Mouse (Mus musculus) MEL (cell line): Measurements from ENCODE around the gene Ust.

Experiments
- EP300 ChIP-seq, 2 experiments: IDR thresholded peaks; 2 replicates each; pipeline ENCODE4 v1.6.1; 2011; ENCODE audit warnings: improper control_type of control experiment in 2 of 2, low read length in 2 of 2, low read depth in 1 of 2, mild to moderate bottlenecking in 1 of 2
- ETS1 ChIP-seq: IDR thresholded peaks from 2 replicates; pipeline ENCODE4 v1.6.1; 2012; ENCODE audit warnings: low read depth, mild to moderate bottlenecking, inconsistent platforms, low read length, improper control_type of control experiment, moderate library complexity
- GABPA ChIP-seq: IDR thresholded peaks from 2 replicates; pipeline ENCODE4 v1.6.1; 2012; ENCODE audit warnings: low read depth, mild to moderate bottlenecking, inconsistent platforms, low read length, improper control_type of control experiment, moderate library complexity
- POLR2A ChIP-seq, 2 experiments: IDR thresholded peaks; 2 replicates each; pipeline ENCODE4 v1.6.1; 2011 to 2012; ENCODE audit warnings: low read length in 2 of 2, mild to moderate bottlenecking in 2 of 2, control low read depth in 1 of 2, improper control_type of control experiment in 1 of 2, low read depth in 1 of 2, moderate library complexity in 1 of 2; ENCODE audit not compliant: control insufficient read depth in 1 of 2, insufficient read depth in 1 of 2, poor library complexity in 1 of 2
- TBP ChIP-seq: IDR thresholded peaks from 2 replicates; pipeline ENCODE4 v1.8.0; 2011; ENCODE audit warnings: low read depth, low read length, improper control_type of control experiment
- ZMIZ1 ChIP-seq: IDR thresholded peaks from 2 replicates; pipeline ENCODE4 v1.6.1; 2012; ENCODE audit warnings: low read depth, mild to moderate bottlenecking, inconsistent platforms, low read length, improper control_type of control experiment, moderate library complexity

DNA sequence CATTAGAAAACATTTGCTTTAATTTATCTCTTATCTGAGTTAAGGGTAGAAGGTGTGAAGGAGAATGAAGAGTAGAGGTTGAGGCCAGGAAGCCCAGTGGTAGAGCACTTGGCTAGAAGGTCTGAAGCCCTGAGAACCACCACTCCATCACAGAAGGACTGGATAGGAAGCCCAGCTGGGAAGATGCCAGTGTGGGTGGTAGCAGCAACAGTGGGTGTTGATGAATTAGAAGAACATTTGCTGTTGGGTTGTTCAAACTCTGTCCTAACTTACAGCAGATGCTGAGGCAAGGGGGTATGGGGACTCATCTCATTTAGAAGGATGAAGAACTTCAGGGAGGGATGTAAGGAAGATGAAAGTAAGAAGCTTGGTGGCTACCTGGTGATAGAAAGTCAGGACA, 197.9 kb downstream of the Ust start:
- TF ChIP-seq ETS1 (no peak), POLR2A (IDR thresholded peaks at IDR 0.05; ENCODE audit: control insufficient read depth in 1 of 2, insufficient read depth in 1 of 2, low read depth in 1 of 2, low read length in 2 of 2, poor library complexity in 1 of 2) (no peak), ZMIZ1 (no peak), TBP (no peak), EP300 (IDR thresholded peaks at IDR 0.05; ENCODE audit: low read depth in 1 of 2, low read length in 2 of 2) (no peak), GABPA (no peak)
